Comparison of ENCODE assay signal across 22 mouse cellular contexts in genomic region chr6:146999302-146999701, GRCm38 (mm10). TPM values are rescaled to one million over a fixed set of nuclear protein-coding genes. Genes with fewer than 3 reads are reported as not detected.
DNase-seq lines count a peak whose midpoint lies in the region; TF ChIP-seq lines count a peak whose summit lies in the region.
"Had no signal": no experiment of that assay in that cellular context is flagged by ENCODE, and none has a peak within 500 bp of the region (broad histone marks: within the 10 kb centered on the region; RNA-seq: fewer than 3 reads in every experiment).

No protein-coding gene starts in this region.

- peak; percentile 31 to 63 for DNase-seq in frontal cortex, adult 2 months (ENCODE audit: extremely low spot score in 1 of 2, low spot score in 1 of 2)
- DNase-seq in frontal cortex, postnatal 14 days (ENCODE audit: low spot score in 2 of 2): no peak
- peak in 1 of 2 experiments; percentile 33 for DNase-seq in left cerebral cortex, adult 2 months (ENCODE audit: extremely low spot score in 1 of 2, low spot score in 2 of 2)
- DNase-seq in left cerebral cortex, postnatal 4 days: no peak
- peak; percentile 30 to 67 for DNase-seq in right cerebral cortex, postnatal 36 days (ENCODE audit: low spot score in 2 of 2)
- DNase-seq in right cerebral cortex, postnatal 10 days (ENCODE audit: low spot score in 2 of 2): no peak
- no peak for DNase-seq in forebrain, embryonic 10.5 days (ENCODE audit: extremely low spot score, low spot score)
- DNase-seq: adrenal gland, postnatal 10 days; cerebellum, adult 18-20 months; cerebellum, adult 9-11 months; cerebellum, postnatal 36 days; forebrain, postnatal 0 days; gastrocnemius, postnatal 14 days; heart, adult 2 months; heart, postnatal 14 days had no signal

- intact Hi-C loops in left cerebral cortex, adult 2 months (cut with DNase I): no loop called here
- intact Hi-C loops in left cerebral cortex, postnatal 4 days (cut with DNase I): loop anchor here (10.0 kb wide), 1 partner anchor 165 kb away; no protein-coding TSS in a partner anchor

- H3K27ac ChIP-seq in left cerebral cortex, adult 2 months: peak overlapping the region; percentile 42; the same call in 1 of the 2 replicates
- H3K27ac ChIP-seq in forebrain, embryonic 10.5 days: no peak overlapping the region
- H3K27ac ChIP-seq: embryonic facial prominence, embryonic 13.5 days; forebrain, embryonic 13.5 days; heart, adult 2 months; heart, embryonic 15.5 days; hindbrain, embryonic 13.5 days had no signal

- no peaks in the 10 kb centered on the region for H3K4me1 ChIP-seq in forebrain, embryonic 10.5 days
- H3K4me1 ChIP-seq: embryonic facial prominence, embryonic 13.5 days; forebrain, embryonic 13.5 days; heart, embryonic 15.5 days; hindbrain, embryonic 13.5 days had no signal

- 91% methylated on average over 9 of the region's 9 CpGs for WGBS in forebrain, embryonic 10.5 days

- no peak overlapping the region for H3K4me3 ChIP-seq in left cerebral cortex, adult 2 months
- no peak overlapping the region for H3K4me3 ChIP-seq in forebrain, embryonic 10.5 days
- H3K4me3 ChIP-seq: embryonic facial prominence, embryonic 13.5 days; forebrain, embryonic 13.5 days; heart, adult 2 months; heart, embryonic 15.5 days; hindbrain, embryonic 13.5 days had no signal

- TF ChIP-seq CTCF in left cerebral cortex, adult 2 months (IDR thresholded peaks at IDR 0.05): no peak; the same call in 1 of the 2 replicates

- peaks cover 33% of the 10 kb centered on the region for H3K36me3 ChIP-seq in forebrain, embryonic 10.5 days (replicated peaks)
- H3K36me3 ChIP-seq: hindbrain, embryonic 13.5 days had no signal

- no peaks in the 10 kb centered on the region for H3K9me3 ChIP-seq in forebrain, embryonic 10.5 days
- H3K9me3 ChIP-seq: embryonic facial prominence, embryonic 13.5 days; forebrain, embryonic 13.5 days; heart, embryonic 15.5 days; hindbrain, embryonic 13.5 days had no signal

- H3K27me3 ChIP-seq in forebrain, embryonic 10.5 days (ENCODE audit: poor library complexity, severe bottlenecking): no peaks in the 10 kb centered on the region
- H3K27me3 ChIP-seq: embryonic facial prominence, embryonic 13.5 days; forebrain, embryonic 13.5 days; heart, embryonic 15.5 days; hindbrain, embryonic 13.5 days had no signal

RNA-seq across cellular contexts. Expression of gene Rep15, which starts 33.1 kb away (rescaled TPM):
- polyA plus RNA-seq in frontal cortex, adult 2 months (2012; rRNA removed): 3.4 and 3.8 TPM in 2 replicates
- total RNA-seq in left cerebral cortex, adult 2 months (2021): 1 to 10 TPM; 2.6 to 3.0 TPM
- 1 to 10 TPM; 2.9 to 5.0 TPM for total RNA-seq in left cerebral cortex, postnatal 4 days (2021)
- polyA plus RNA-seq in forebrain, embryonic 10.5 days (2016; fragmentation: Nextera tagmentation; extraction: Ambion mirVana): 1.3 TPM in 2 replicates
- total RNA-seq: hematopoietic stem cell, adult 5-6 weeks had no signal

RNA-seq across cellular contexts. Expression of gene Mrps35, which starts 43.3 kb away (rescaled TPM):
- 32.6 and 35.4 TPM in 2 replicates for polyA plus RNA-seq in frontal cortex, adult 2 months (2012; rRNA removed)
- 10 to 100 TPM; 43.7 to 47.9 TPM for total RNA-seq in left cerebral cortex, adult 2 months (2021)
- total RNA-seq in left cerebral cortex, postnatal 4 days (2021): 10 to 100 TPM; 59.3 to 60.8 TPM
- polyA plus RNA-seq in forebrain, embryonic 10.5 days (2016; fragmentation: Nextera tagmentation; extraction: Ambion mirVana): 122 and 134 TPM in 2 replicates

RNA-seq across cellular contexts. Expression of gene 1700034J05Rik, which starts 45.1 kb away (rescaled TPM):
- not detected in 2 replicates for polyA plus RNA-seq in frontal cortex, adult 2 months (2012; rRNA removed)
- not detected for total RNA-seq in left cerebral cortex, adult 2 months (2021)
- total RNA-seq in left cerebral cortex, postnatal 4 days (2021): not detected
- polyA plus RNA-seq in forebrain, embryonic 10.5 days (2016; fragmentation: Nextera tagmentation; extraction: Ambion mirVana): 0.07 and 0.11 TPM in 2 replicates
- total RNA-seq: adrenal gland, postnatal 10 days; forebrain, postnatal 0 days; gastrocnemius, adult 18-20 months; gastrocnemius, postnatal 14 days; heart, adult 2 months; heart, postnatal 14 days; hematopoietic stem cell, adult 5-6 weeks; MEL had no signal
- polyA plus RNA-seq: forebrain, postnatal 0 days; heart, adult 2 months; hindbrain, embryonic 13.5 days had no signal

Comparison
In these comparisons a context has a peak if more than half of its experiments do, and no peak if none do; other contexts are left out.
1. DNase-seq: peak in frontal cortex, adult 2 months (2 of 2) and right cerebral cortex, postnatal 36 days (2 of 2); none in frontal cortex, postnatal 14 days (0 of 2), left cerebral cortex, postnatal 4 days (single experiment), right cerebral cortex, postnatal 10 days (0 of 2) and forebrain, embryonic 10.5 days (single experiment).